Mouse (Mus musculus) erythroblast, embryonic 14.5 days (primary cell): Measurements from ENCODE around the gene Cadps. TPM values are rescaled to one million over a fixed set of nuclear protein-coding genes. Genes with fewer than 3 reads are reported as not detected.

Source experiments
- H3K27me3 ChIP-seq: 2 replicates; pipeline ENCODE4 v1.6.1; 2012; ENCODE audit warnings: inconsistent platforms; ENCODE audit not compliant: control insufficient read depth
- H3K36me3 ChIP-seq: 2 replicates; pipeline ENCODE4 v1.6.1; 2012; ENCODE audit warnings: mild to moderate bottlenecking, inconsistent platforms; ENCODE audit not compliant: control insufficient read depth
- H3K4me1 ChIP-seq: 2 replicates; pipeline ENCODE4 v1.6.1; 2012; ENCODE audit warnings: inconsistent platforms; ENCODE audit not compliant: control insufficient read depth
- H3K4me3 ChIP-seq: replicated peaks from 2 replicates; pipeline ENCODE3; 2012; ENCODE audit warnings: moderate library complexity, mild to moderate bottlenecking, inconsistent platforms
- H3K9me3 ChIP-seq: 2 replicates; pipeline ENCODE4 v1.6.1; 2012; ENCODE audit warnings: low read length, inconsistent platforms, mixed read lengths; ENCODE audit not compliant: control insufficient read depth
- GATA1 ChIP-seq: IDR thresholded peaks from 2 replicates; pipeline ENCODE4 v1.6.1; 2012; ENCODE audit warnings: low read length, inconsistent platforms, mixed read lengths
- TAL1 ChIP-seq: IDR thresholded peaks from 3 replicates; pipeline ENCODE4 v1.6.1; 2012; ENCODE audit warnings: low read length, inconsistent platforms, mixed read lengths
- polyA plus RNA-seq: library from polyadenylated mRNA; stranded (reverse); fragments of >175 nt; gene quantifications from 2 replicates; pipeline ENCODE4 v1.2.3, GENCODE M21; 2012

The Cadps gene
- polyA plus RNA-seq, 1 experiment: not detected

DNA sequence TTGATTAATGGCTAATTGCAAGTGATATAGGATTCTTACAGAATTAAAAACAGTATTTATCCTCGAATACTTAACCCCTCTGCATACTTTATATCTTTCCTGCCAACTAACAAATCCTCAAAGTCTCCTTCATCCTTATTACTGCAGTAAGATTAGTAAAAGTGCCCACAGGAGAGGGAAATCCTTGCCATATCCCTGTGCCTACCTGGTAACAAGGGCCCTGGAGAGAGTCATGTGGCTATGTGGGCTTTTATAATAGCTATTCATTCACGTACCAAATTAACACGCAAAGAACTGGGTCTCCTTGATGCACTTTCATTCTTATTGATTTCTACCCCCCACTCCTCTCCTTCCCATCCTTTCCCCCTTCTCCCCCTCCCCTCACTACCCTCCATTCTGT is 137.9 kb downstream of the Cadps start:
- TF ChIP-seq GATA1: no peak
- no peak for TF ChIP-seq TAL1
- H3K9me3 ChIP-seq: no peaks in the 10 kb centered on the region
- no peaks in the 10 kb centered on the region for H3K27me3 ChIP-seq
- no peaks in the 10 kb centered on the region for H3K36me3 ChIP-seq
- H3K4me3 ChIP-seq: no peak overlapping the region
- no peaks in the 10 kb centered on the region for H3K4me1 ChIP-seq

DNA sequence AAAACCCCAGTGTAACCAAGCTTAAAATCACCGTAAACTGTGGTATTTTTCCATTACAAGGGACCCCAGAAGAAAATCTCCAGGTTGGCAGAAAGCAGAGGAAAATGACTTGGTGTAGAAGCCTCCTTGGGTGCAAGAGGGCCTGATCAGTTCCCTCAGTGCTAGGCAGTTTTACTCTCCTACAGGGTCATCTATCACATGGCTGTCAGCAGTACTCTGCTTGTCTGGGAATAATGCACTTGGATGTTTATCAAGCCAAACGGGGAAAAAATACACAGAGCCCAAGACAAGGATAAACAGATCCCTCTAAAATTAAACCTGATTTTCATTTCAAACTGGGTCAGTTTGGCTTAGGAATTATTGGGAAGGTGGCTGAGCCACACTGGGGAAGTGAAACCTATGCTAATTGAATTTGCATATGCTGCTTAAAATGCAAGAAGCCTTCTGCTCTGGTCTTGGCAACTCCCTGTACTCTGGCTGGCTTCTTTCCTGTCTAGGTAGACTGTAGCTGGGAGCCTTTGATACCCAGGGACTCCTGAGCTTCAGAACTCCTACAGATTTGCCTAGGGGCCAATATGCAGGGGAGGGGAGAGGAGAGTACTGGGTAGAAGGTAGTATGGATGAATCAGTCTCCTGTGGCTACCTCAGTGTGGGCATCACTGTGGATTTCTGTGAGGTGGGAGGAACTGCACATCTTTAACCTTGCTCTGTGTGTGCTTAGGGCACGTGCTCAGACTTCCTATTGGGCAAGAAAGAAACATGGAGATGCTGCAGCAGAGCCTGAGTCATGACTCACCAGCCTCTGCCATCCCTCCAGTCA is 141.8 kb downstream of the Cadps start:
- Histone ChIP-seq H3K4me3 (no peak overlapping the region), H3K36me3 (no peaks in the 10 kb centered on the region), H3K9me3 (no peaks in the 10 kb centered on the region), H3K27me3 (no peaks in the 10 kb centered on the region), H3K4me1 (no peaks in the 10 kb centered on the region)
- TF ChIP-seq GATA1 (no peak), TAL1 (no peak)

DNA sequence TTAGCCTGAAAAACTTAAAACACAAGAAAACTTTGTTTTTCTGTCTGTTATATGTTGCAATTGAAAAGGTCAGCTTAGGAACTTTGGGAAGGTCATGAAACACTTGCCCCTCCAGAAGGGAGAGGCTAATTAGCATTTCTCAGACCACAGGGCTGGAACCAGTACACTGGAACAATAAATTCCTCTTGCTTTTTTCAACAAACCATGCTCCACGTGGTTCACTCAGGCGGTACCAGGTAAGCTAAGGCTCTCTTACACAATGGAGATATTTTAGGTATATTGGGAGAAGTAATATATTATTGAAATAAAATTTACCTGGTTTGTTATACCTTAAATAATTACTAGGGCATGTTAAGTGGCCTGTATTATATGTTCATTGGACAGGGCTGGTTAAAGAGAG is 161.4 kb downstream of the Cadps start:
- no peak overlapping the region for H3K4me3 ChIP-seq
- no peaks in the 10 kb centered on the region for H3K27me3 ChIP-seq
- H3K4me1 ChIP-seq: no peaks in the 10 kb centered on the region
- H3K36me3 ChIP-seq: no peaks in the 10 kb centered on the region
- no peaks in the 10 kb centered on the region for H3K9me3 ChIP-seq
- no peak for TF ChIP-seq TAL1
- no peak for TF ChIP-seq GATA1

DNA sequence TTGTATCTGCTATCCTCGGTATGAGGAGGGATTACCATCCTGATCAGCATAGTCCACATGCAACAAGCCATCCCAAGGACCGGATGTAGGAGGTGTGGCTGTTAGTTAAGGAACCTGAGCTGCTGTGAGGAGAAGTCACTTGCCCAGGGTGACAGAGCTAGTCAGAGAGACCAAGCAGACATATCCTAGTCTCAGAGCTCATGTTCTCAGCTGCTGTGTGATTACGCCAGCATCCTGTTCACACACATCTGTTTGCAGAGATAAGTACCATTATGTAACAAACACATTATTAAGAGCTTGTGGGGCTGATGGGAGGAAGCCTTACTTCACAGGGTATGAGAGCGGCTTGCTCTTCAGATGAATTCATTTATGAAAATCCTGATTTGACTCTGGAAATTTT is 165.5 kb downstream of the Cadps start:
- no peak for TF ChIP-seq GATA1
- TF ChIP-seq TAL1: no peak
- Histone ChIP-seq H3K27me3 (no peaks in the 10 kb centered on the region), H3K9me3 (no peaks in the 10 kb centered on the region), H3K4me3 (no peak overlapping the region), H3K4me1 (no peaks in the 10 kb centered on the region), H3K36me3 (no peaks in the 10 kb centered on the region)

DNA sequence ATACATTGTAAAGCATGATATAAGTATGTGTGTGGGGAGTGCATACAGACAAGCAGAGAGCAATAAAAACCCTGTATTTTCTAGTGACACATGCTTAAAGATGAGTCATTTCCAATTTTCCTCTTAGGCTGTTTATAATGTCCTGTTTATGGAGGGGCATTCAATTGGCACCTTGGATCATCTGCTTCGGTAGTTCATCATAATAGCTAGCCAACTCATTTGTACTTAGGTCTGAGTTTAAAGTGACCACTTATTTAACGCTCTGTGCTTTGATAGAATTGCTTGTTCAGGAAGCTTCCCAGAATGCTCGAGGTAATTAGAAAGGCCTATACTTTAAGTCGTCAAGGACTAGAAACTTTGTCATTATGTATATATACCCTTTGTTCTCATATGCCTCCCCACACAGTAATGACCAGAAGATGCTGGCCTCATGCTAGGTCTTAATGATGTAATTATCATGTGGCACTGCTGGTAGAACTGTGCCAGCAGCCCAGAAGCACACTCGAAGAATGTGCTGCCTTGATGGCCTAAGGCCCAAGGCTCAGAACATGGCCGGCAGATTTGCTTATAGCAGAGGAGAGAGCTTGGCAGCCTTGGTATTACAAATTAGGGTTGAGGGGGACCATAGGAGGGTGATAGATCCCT is 179.9 kb downstream of the Cadps start:
- H3K27me3 ChIP-seq: no peaks in the 10 kb centered on the region
- no peaks in the 10 kb centered on the region for H3K36me3 ChIP-seq
- TF ChIP-seq GATA1 (no peak), TAL1 (no peak)
- H3K4me3 ChIP-seq: no peak overlapping the region
- no peaks in the 10 kb centered on the region for H3K9me3 ChIP-seq
- no peaks in the 10 kb centered on the region for H3K4me1 ChIP-seq

DNA sequence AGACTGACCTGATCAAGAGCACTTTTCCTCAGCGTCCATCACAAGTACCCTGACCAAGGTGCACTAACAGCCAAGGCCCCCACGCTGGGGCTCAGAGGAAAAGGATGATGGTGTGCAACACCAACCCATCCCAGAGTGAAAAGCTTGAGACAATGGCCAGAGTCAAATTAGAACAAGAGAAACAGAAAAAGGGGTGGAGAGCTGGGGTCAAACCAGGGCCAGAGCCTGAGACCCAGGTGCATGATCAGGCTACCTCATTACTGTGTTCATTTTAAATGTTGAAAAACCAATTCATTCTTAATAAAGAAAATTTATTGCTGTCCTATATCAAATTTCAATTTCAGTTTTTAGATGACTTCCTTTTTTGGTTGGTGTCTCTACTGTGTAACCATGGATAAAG is 184.1 kb downstream of the Cadps start:
- H3K36me3 ChIP-seq: no peaks in the 10 kb centered on the region
- H3K27me3 ChIP-seq: no peaks in the 10 kb centered on the region
- no peaks in the 10 kb centered on the region for H3K9me3 ChIP-seq
- TF ChIP-seq TAL1 (no peak), GATA1 (no peak)
- H3K4me3 ChIP-seq: no peak overlapping the region
- no peaks in the 10 kb centered on the region for H3K4me1 ChIP-seq

DNA sequence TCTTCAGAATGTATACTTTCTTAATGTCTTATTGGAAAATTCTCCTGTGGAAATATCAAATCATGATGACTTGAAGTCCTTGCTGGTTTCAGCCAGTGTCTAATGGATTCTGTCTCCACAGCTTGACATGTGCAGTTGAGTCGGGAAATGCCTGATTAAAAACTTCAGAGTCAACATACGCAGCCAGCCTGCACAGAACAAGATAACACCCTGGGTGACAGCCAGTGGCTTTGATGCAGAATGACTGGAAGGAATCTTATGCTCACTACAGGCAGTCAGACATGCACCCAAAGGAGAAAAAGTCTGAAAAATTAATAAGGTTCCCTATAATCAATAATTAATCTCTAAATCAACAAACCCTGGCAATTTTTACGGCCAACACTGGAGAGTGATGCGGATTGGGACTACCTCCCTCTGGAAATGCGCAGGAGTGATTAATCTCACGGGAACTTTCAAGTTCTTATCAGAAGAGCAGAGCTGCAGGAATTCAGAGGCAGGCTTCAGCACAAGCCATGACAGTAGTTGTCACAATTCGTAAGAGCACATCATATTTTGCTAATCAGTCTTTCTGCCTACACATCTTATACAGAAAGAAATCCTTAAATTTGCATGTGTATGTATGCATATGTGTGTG is 185.6 kb downstream of the Cadps start:
- TF ChIP-seq GATA1: no peak
- no peak for TF ChIP-seq TAL1
- Histone ChIP-seq H3K4me1 (no peaks in the 10 kb centered on the region), H3K36me3 (no peaks in the 10 kb centered on the region), H3K4me3 (no peak overlapping the region), H3K27me3 (no peaks in the 10 kb centered on the region), H3K9me3 (no peaks in the 10 kb centered on the region)

DNA sequence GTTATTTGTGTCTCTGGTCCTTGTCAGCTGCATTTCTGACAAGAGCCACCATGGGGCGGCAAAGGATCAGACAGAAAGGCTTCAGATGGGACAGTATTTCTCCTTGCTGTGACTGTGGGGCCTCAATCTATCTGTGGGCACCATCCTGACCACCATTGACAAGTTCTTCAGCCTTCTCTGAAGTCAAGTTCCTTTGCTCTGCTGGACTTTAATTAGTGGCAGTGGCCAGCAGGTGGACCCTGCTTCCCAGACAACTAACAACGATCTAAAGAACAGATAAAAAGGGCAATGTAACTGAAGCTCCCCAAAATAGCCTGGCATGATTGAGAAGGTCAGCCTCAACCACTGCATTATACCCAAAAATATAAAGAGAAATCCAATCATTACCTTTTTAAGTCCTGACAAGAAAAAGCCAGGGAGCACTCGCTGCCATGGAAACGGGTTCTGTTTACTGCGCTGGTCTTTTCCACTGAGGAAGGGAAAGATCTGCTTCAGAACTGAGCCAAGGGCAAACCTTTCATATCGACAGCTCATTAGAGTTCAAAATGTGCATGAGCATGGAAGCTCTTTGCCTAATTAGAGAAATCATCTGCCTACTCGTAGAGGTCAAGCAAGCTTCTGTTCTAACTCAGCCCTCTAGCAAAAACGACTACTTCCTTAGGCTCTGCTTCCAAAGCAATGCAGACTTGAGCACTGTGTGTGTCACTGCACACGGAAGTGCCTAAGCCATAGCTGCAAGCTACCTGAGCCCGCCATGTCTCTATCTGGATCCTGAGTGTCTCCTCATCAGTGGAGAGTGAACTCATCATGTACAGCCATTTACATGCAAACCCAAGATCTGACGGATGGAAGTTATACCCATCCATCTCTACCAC is 198.4 kb downstream of the Cadps start:
- Histone ChIP-seq H3K36me3 (no peaks in the 10 kb centered on the region), H3K9me3 (no peaks in the 10 kb centered on the region), H3K4me3 (no peak overlapping the region), H3K27me3 (no peaks in the 10 kb centered on the region), H3K4me1 (no peaks in the 10 kb centered on the region)
- no peak for TF ChIP-seq TAL1
- no peak for TF ChIP-seq GATA1

DNA sequence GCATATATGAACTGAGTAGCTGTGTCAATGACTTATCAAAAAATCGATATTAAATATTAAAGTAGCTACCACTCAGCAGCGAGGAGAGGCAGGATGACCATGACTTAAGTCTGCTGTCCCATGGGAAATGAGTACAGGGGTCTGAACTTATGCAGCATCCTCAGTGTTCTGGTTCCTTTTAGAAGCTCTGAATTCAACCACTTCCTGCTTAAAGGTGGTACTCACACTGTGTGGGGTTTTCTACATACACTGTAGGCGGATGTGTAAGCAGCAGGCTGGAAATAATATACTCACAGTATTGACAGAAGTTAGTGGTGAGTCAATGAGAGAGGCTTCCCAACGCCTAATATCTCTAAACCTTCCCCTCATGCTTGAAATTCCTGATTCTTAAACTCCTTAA is 215.9 kb downstream of the Cadps start:
- H3K4me1 ChIP-seq: no peaks in the 10 kb centered on the region
- no peak overlapping the region for H3K4me3 ChIP-seq
- H3K27me3 ChIP-seq: no peaks in the 10 kb centered on the region
- no peaks in the 10 kb centered on the region for H3K9me3 ChIP-seq
- no peak for TF ChIP-seq TAL1
- TF ChIP-seq GATA1: no peak
- no peaks in the 10 kb centered on the region for H3K36me3 ChIP-seq
